In genomic region chr7:110794722-110795121, GRCm38 (mm10) we compare ENCODE assay signal across 26 mouse cellular contexts.
"Had no signal": no experiment of that assay in that cellular context is flagged by ENCODE, and none has a peak within 500 bp of the region (broad histone marks: within the 10 kb centered on the region; RNA-seq: fewer than 3 reads in every experiment).

No protein-coding gene starts in this region.

- H3K36me3 ChIP-seq: embryonic facial prominence, embryonic 10.5 days; embryonic facial prominence, embryonic 12.5 days; embryonic facial prominence, embryonic 13.5 days; embryonic facial prominence, embryonic 15.5 days; forebrain, embryonic 10.5 days; forebrain, embryonic 12.5 days; forebrain, embryonic 15.5 days; heart, embryonic 10.5 days had no signal

- DNase-seq: cerebellum, adult 8-10 months; cerebellum, adult 9-10 months; cerebellum, adult 9-11 months; cerebellum, postnatal 10 days; cerebellum, postnatal 14 days; cerebellum, postnatal 25 days; cerebellum, postnatal 36 days; embryo, embryonic 11 days; forebrain, postnatal 0 days; gastrocnemius, postnatal 10 days; gastrocnemius, postnatal 25 days; gastrocnemius, postnatal 36 days; heart, adult 11 months; heart, adult 18-20 months; heart, adult 2 months had no signal

- H3K27ac ChIP-seq: embryonic facial prominence, embryonic 12.5 days; embryonic facial prominence, embryonic 13.5 days; embryonic facial prominence, embryonic 15.5 days; forebrain, embryonic 10.5 days; forebrain, embryonic 12.5 days; forebrain, embryonic 13.5 days; forebrain, embryonic 15.5 days; heart, adult 2 months; heart, embryonic 10.5 days had no signal

- H3K4me3 ChIP-seq: embryonic facial prominence, embryonic 10.5 days; embryonic facial prominence, embryonic 12.5 days; embryonic facial prominence, embryonic 13.5 days; embryonic facial prominence, embryonic 15.5 days; erythroblast, embryonic 14.5 days; forebrain, embryonic 10.5 days; forebrain, embryonic 12.5 days; forebrain, embryonic 13.5 days; forebrain, embryonic 15.5 days; heart, adult 2 months; heart, embryonic 10.5 days had no signal

- H3K4me2 ChIP-seq: embryonic facial prominence, embryonic 12.5 days; embryonic facial prominence, embryonic 13.5 days; embryonic facial prominence, embryonic 15.5 days; forebrain, embryonic 12.5 days; forebrain, embryonic 13.5 days; forebrain, embryonic 15.5 days; heart, embryonic 11.5 days had no signal

- H3K27me3 ChIP-seq: embryonic facial prominence, embryonic 12.5 days; embryonic facial prominence, embryonic 13.5 days; embryonic facial prominence, embryonic 15.5 days; forebrain, embryonic 12.5 days; forebrain, embryonic 13.5 days; forebrain, embryonic 15.5 days had no signal
